Mouse (Mus musculus): ENCODE measurements around the gene Lcmt2. TPM values are rescaled to one million over a fixed set of nuclear protein-coding genes. Genes with fewer than 3 reads are reported as not detected.

Lcmt2 gene
- 12.9 and 14.2 TPM in 2 replicates for polyA plus RNA-seq (2012)

- no peak for TF ChIP-seq GATA1 (IDR thresholded peaks at IDR 0.05; ENCODE audit: low read length)
Measured at GRCm38 (mm10) chr2:121140018-121140882, at the start of gene Lcmt2, which contains the start of gene Adal. TSS of gene Lcmt2 (minus strand) at chr2:121140653. TSS of gene Adal (plus strand) at chr2:121140428.

- TF ChIP-seq GATA1 (IDR thresholded peaks at IDR 0.05; ENCODE audit: low read length) = no peak
Measured at GRCm38 (mm10) chr2:121188530-121188929, 48.1 kb upstream of the Lcmt2 start.

- TF ChIP-seq GATA1 (IDR thresholded peaks at IDR 0.05; ENCODE audit: low read length) = no peak
Measured at GRCm38 (mm10) chr2:121184142-121184541, 43.7 kb upstream of the Lcmt2 start.

GRCm38 (mm10) chr2:121183431-121183830, 43.0 kb upstream of the Lcmt2 start:
- TF ChIP-seq GATA1 (IDR thresholded peaks at IDR 0.05; ENCODE audit: low read length) = no peak

GRCm38 (mm10) chr2:121178828-121179479, 38.5 kb upstream of the Lcmt2 start:
- no peak for TF ChIP-seq GATA1 (IDR thresholded peaks at IDR 0.05; ENCODE audit: low read length)

- no peak for TF ChIP-seq GATA1 (IDR thresholded peaks at IDR 0.05; ENCODE audit: low read length)
Measured at GRCm38 (mm10) chr2:121170980-121171742, 30.7 kb upstream of the Lcmt2 start, which contains the start of gene Zscan29. TSS of gene Zscan29 (minus strand) at chr2:121171125.

- no peak for TF ChIP-seq GATA1 (IDR thresholded peaks at IDR 0.05; ENCODE audit: low read length)
Measured at GRCm38 (mm10) chr2:121170481-121170971, 30.1 kb upstream of the Lcmt2 start, which contains the start of gene Tubgcp4. TSS of gene Tubgcp4 (plus strand) at chr2:121170654.

- no peak for TF ChIP-seq GATA1 (IDR thresholded peaks at IDR 0.05; ENCODE audit: low read length)
Measured at GRCm38 (mm10) chr2:121169902-121170301, 29.4 kb upstream of the Lcmt2 start.

GRCm38 (mm10) chr2:121169173-121169572, 28.7 kb upstream of the Lcmt2 start:
- TF ChIP-seq GATA1 (IDR thresholded peaks at IDR 0.05; ENCODE audit: low read length) = no peak

GRCm38 (mm10) chr2:121153100-121153499, 12.6 kb upstream of the Lcmt2 start:
- no peak for TF ChIP-seq GATA1 (IDR thresholded peaks at IDR 0.05; ENCODE audit: low read length)

GRCm38 (mm10) chr2:121149679-121150078, 9.2 kb upstream of the Lcmt2 start:
- no peak for TF ChIP-seq GATA1 (IDR thresholded peaks at IDR 0.05; ENCODE audit: low read length)

- TF ChIP-seq GATA1 (IDR thresholded peaks at IDR 0.05; ENCODE audit: low read length) = no peak
Measured at GRCm38 (mm10) chr2:121142415-121142814, 2.0 kb upstream of the Lcmt2 start.

- no peak for TF ChIP-seq GATA1 (IDR thresholded peaks at IDR 0.05; ENCODE audit: low read length)
Measured at GRCm38 (mm10) chr2:121141216-121142035, 973 bp upstream of the Lcmt2 start.

- no peak for TF ChIP-seq GATA1 (IDR thresholded peaks at IDR 0.05; ENCODE audit: low read length)
Measured at GRCm38 (mm10) chr2:121139266-121140017, 1.0 kb downstream of the Lcmt2 start.

All from G1E-ER4 (cell line).